Mouse (Mus musculus) thymus, postnatal 4 days (tissue): ENCODE results near the gene Zfp967.
"Not testable (repeated sequence)": the region's sequence is repeated elsewhere in the genome, so short reads cannot be mapped to it uniquely, and the experiment has no call there.

Experiments
- DNase-seq: peaks from one replicate; pipeline ENCODE4 v3.0.0; 2021

Zfp967 gene

DNA sequence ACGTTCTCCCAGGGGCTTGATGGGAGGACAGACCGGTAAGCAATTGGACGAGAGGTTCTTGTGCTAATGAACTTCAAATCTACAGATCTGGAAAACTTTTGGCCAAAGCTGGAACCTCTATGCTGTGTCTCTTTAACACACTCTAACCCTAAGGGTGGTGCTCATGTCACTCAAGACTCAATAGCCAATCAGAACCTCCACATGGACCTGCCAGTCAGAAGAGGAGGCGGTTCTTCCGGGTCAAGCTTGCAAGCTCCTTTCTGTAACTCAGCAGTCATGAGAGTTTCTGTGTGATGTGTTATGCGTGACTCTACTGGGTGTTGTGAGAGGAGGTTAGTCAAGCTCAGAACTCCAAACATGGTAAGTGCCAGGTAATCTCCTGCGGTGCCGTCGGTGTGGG is at the start of gene Zfp967:
Gene Zfp967 (plus strand): TSS at position 301 of the 400 bp plus-strand sequence.
- DNase-seq, result not testable (repeated sequence)

GRCm38 (mm10) chr2:176486683-176487082 is 34.2 kb upstream of the Zfp967 start, which contains the start of gene Gm14434:
TSS of gene Gm14434 (minus strand) at chr2:176486783.
- not testable (repeated sequence) for DNase-seq
